Mouse (Mus musculus): Measurements from ENCODE around the gene Krt80. TPM values are rescaled to one million over a fixed set of nuclear protein-coding genes. Genes with fewer than 3 reads are reported as not detected.

The Krt80 gene
- total RNA-seq (2014; fragmentation: Nextera tagmentation) (not detected in 2 replicates), total RNA-seq (2017) (0.57 TPM in 1 of 2 replicates, not detected in the other)

DNA sequence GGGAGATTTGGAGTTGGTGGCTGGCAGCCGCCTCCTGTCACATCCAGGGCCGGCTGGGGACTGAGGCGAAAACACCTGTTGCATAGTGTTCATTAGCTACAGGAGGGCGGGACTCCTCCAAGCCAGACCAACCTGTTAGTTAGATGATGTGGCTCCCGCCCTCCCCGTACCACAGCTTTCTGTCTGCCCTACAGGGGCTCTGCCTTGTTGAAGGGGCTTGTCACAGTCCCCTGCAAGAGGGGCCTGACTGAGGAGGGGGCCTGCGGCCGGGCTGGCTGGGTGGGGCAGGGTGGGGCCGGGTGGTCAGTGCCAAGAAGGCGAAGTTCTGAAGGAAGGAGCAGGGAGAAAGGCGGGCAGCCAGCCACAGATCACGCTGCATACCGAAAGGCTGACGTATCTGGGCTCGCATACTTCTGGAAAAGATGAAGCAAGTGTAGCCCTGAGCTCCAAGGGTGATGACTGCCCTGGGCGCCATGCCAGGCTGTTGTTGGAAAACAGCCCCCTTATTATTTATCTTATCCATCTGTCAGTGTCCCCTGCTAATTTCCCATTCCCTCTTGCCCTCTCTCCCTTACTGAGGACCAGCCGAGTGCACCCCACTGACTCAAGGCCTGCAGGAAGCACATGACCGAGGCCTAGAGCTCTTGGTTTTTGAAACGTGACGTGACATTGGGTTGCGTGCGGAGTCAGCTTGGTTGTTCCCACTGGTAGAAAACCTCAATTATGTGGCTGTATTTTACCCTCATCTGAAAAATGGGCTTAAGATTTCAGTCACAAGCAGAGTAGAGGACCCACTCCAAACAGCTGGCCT is at the start of gene Krt80:
TSS of gene Krt80 (minus strand) at position 62 of the 811 bp plus-strand sequence.
- ATAC-seq (replicated peaks; ENCODE audit: low FRiP score, low TSS enrichment, poor library complexity, severe bottlenecking): no peak

DNA sequence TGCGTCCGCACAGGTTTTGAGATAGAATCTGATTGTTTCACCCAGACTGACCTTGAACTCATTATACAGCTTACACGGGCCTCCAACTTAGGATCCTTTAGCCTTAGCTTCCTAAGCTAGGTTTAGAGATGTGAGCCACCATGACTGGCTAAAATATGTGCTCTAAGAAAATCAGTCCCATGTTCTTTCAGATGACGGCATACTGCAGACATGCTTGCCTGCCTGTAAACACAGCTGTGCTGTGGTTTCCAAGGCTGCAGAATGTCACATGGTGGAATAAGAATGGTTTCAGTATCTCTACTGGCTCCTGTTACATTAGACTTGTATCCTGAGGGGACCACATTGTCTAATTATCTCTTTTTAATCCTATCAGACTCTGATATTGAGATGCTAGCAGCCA is 49.0 kb upstream of the Krt80 start:
- ATAC-seq (replicated peaks; ENCODE audit: low FRiP score, low TSS enrichment, poor library complexity, severe bottlenecking): no peak

DNA sequence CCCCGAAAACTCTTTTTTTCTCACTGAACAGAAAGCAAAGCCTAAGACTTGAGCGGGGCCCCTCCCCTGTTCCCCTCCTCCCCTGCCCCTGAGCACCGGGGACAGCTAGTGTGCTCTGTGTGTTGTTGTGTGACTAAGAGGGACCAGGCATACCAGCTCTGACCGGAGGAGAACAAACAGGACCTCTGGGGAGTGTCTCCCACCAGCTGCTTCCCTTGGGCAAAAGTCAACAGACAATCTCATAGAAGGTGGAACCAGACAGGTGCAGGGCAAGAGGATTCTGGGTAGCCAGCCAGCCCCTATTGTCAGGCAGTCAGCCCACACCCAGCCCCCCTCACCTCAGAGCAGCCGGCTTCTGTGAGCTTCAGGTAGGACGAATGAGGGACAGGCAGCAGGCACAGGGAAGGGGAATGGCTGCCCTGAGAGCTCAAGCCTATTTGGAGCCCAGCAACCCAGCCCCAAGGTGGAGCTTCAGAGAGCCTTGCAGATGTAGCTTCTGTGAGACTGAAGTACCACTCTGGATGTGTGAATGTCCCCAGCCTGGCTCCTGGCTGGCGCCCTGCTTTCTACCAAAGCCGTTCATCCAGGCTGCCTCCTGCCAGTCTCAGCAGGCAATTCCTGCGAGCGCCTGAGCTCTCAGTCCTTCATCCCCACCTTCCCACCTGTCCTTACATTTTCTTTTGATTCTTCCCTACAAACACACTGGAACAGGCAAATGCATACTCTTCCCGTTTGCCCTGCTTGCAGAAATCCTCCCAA is 45.0 kb upstream of the Krt80 start:
- ATAC-seq (replicated peaks; ENCODE audit: low FRiP score, low TSS enrichment, poor library complexity, severe bottlenecking): no peak

DNA sequence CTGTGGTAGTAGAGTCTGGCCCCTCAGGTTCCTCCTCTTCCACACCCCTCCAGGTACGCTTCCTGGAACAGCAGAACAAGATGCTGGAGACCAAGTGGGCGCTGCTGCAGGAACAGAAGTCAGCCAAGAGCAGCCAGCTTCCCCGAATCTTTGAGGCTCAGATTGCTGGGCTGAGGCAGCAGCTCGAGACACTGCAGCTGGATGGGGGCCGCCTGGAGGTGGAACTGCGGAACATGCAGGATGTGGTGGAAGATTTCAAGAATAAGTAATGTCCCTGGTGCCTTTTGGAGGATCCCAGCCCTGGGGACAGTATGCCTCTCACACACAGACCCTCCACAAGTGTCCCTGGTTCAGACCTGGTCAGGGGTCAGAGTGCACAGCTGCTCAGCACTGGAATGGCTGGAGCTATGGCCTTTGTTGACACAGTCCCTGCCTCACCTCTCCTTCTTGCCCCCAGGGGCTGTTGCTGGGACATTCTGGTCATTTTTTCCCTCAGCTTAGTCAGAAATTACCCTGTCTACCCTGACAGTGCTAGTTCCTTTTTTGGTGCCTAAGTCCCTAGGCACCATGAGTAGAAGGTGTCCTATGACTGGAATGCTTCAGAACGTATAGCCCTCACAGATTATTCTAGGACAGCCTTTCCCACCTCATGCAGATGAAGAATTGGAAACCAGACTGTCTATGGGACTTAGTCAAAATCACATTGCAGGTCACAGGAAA is 44.1 kb upstream of the Krt80 start:
- ATAC-seq (replicated peaks; ENCODE audit: low FRiP score, low TSS enrichment, poor library complexity, severe bottlenecking): no peak

DNA sequence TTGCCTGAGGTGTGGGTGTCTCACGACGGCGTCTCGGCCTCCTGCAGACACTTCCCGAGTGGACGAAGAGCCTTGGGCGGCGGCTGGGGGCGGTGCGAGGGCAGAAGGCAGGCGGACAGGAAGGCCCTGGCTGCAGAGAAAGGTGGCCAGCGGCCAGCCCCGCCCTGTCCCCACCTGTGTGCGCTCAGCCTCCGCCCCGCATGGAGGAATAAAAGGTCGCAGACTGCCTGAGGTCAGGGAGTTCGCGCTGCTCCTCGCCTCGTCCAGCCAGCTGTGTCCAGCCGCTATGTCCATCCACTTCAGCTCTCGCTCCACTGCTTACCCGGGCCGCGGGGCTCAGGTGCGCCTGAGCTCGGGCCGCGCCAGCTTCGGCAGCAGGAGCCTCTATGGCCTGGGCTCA is 42.2 kb upstream of the Krt80 start:
- no peak for ATAC-seq (replicated peaks; ENCODE audit: low FRiP score, low TSS enrichment, poor library complexity, severe bottlenecking)

DNA sequence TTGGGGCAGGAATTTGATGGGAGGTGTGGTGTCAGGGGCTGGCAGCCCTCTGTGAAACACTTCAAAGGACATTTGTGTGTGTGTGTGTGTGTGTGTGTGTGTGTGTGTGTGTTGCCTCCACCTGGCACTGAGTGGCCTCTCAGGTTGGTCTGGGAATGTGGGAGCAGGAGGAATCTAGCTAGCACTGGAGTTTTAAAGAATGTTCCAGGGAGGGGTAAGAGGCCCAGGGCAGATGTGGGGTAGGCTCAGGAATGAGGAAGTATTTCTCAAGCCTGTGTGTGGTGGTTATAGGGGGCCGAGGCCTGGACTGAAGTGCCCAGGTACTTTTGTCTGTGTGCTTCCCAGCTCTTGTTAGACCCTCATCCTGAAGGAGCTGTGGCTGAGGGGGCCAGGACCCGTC is 40.8 kb upstream of the Krt80 start, which contains the start of gene Krt7:
TSS of gene Krt7 (plus strand) at position 269 of the 400 bp plus-strand sequence.
- no peak for ATAC-seq (replicated peaks; ENCODE audit: low FRiP score, low TSS enrichment, poor library complexity, severe bottlenecking)

DNA sequence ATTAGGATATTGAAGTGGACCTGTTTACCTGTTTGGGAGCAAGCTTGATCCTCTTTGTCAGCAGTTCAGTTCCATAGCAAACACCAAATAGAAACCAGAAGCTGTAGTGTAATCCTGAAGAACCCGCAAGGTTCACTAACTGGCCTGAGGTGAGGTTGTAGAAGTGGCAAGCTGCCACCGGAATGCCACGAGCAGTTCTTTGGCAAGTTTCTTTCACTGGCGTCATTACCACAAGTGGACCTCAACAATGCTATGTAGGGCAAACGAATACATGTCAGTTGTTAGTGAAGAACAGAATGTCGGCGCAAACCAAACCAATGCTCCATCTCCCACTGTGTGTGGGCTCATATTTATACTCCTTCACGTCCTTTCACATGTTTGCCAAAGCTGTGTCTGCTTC is 28.3 kb upstream of the Krt80 start:
- ATAC-seq (replicated peaks; ENCODE audit: low FRiP score, low TSS enrichment, poor library complexity, severe bottlenecking): no peak

DNA sequence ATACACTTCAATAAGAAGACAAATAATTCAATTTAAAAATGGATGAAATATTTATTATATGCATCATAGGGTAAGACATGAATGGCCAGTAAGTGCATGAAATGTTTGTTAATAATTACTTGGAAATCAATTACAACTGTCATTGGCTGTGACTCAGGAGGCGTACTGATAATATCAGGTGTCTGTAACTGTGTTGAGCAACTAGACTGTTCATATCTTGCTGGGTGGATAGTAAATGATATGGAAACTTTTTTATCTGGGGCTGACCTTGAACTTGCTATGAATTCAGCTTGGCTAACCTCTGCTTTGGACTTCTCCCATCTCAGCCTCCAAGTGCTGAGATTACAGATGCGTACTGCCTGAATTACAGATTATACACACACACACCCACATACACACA is 27.7 kb upstream of the Krt80 start:
- no peak for ATAC-seq (replicated peaks; ENCODE audit: low FRiP score, low TSS enrichment, poor library complexity, severe bottlenecking)

DNA sequence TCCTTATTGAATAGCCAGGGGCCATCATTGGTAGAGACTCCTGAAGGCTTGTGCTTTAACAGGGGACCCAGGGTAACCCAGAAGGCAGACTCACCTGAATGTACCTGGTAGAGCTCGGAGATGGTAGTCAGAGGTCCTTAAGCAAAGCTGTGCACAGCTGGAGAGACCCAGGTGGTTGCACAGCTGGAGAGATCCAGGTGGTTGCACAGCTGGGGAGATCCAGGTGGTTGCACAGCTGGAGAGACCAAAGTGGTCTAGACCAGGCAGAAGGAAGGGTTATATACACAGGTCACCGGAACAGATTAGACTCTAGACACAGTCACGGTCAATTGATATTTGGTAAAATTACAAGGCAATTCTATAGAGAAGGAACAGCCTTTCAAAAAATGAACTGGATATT is 27.0 kb upstream of the Krt80 start:
- ATAC-seq (replicated peaks; ENCODE audit: low FRiP score, low TSS enrichment, poor library complexity, severe bottlenecking): no peak

DNA sequence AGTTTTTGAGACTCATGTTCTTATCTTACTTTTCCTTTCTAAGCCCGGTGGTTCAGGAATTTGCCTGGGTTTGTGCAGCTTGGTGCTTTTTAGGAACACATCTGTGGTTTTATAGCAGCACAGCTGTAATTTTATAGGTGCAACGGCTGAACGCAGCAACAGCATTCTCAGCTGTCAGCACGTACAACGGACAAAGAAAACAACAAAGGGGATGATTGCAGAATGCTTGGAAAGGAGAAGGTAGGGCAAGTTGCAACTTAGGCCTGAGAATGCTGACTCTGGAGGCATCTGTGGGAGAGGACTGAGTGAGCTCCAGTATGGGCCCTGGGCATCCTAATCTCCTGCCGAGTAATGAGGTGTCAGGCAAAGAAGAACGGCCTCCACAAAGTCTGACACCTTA is 26.5 kb upstream of the Krt80 start:
- ATAC-seq (replicated peaks; ENCODE audit: low FRiP score, low TSS enrichment, poor library complexity, severe bottlenecking): no peak

DNA sequence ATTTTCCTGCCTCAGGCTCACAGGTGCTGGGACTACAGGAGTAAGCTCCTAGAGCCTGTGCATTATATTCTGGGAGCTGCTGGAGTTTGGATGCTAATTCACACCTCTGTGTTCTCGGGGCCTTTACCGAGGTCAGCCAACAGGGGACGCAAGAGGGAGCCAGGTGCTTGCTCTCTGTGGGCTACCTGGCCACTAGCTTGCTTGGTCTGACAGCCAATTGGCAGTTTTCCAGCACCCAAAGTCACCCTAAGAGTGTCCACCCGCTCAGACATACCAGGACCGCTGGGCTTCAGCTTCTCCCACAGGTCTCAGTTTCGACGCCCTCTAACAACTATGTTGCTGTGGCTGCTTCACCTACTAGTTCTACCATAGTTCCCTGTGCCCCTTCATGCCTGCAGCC is 24.9 kb upstream of the Krt80 start:
- no peak for ATAC-seq (replicated peaks; ENCODE audit: low FRiP score, low TSS enrichment, poor library complexity, severe bottlenecking)

DNA sequence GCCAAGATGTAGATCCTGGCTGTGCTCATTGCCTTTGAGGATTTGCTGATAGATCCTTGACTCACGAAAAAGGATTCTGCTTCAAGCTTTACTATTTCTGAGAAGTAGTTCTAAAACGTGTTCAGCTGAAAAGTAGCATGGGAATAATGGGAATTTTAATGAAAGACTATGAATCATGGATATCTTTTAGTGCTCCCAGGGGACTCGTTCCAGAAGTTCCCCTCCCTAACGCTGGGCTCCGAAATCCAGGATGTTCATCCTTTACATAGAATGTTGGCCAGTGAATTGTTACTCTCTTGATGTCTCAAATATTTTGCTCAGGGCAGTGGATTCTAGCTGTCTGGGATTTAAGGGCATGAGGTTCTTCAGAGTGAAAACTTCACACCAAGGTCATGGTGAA is 22.3 kb upstream of the Krt80 start:
- no peak for ATAC-seq (replicated peaks; ENCODE audit: low FRiP score, low TSS enrichment, poor library complexity, severe bottlenecking)

DNA sequence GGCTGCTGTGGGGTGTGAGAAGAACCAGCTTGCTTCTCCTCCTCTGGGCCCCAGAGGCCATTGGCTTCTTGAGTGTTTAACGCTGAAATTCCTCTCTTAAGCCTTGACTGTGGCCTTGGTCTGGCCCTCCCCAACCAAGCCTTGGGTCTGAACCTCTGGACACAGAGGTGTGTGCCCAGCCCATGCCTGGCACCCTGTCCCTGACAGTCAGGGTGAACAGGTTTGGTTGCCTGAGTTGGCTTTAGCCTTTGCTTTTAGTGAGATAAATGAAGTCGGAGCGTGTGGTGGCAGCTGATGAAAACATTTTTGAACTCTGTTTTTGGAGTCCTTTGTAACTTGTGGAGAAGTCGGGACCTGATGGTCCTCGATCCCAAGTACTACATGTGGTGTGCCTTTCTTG is 20.2 kb upstream of the Krt80 start:
- no peak for ATAC-seq (replicated peaks; ENCODE audit: low FRiP score, low TSS enrichment, poor library complexity, severe bottlenecking)

DNA sequence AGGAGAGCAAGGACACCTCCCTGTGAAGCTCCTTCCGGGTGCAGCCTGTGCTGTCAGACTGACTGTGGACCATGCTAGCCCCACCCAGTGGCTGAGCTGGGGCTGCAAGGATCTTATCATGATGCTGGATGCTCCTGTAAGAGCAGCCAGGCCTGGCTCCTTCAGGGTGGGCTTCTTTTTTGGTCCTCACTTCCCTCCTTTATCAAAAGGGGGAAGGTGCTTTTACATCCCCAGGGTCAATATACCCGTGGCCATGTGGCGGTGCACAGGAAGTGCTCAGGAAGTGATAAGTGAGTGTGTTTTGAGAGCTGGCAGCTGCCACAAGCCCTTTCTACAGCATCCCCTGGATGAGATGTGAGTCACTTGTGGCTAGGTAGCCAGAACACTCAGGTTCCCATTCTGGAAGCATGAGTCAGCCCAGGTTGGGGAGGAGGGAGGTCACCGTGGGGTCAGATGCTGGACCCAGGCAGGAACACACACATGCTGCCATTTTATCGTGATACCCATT is 18.1 kb upstream of the Krt80 start:
- ATAC-seq (replicated peaks; ENCODE audit: low FRiP score, low TSS enrichment, poor library complexity, severe bottlenecking): peak; percentile 69

DNA sequence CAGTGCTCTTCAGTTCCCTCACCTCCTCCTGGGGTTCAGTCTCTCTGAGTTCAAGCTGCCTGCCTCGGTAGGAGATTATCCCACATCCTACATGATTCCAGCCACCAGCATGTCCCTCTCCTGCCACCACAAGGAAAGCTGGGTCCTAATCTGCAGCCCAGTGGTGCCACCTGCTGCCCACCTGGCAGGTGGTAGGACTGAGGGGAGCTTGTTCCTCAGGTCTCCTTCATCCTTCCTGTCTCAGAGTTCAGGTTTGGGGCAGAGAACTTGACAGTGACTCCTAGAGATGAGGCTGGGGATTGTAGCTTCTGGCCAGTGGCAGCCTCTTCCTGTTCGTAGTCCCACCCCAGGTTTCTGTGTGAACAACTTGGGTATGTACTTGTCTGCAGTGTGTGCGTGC is 17.2 kb upstream of the Krt80 start:
- no peak for ATAC-seq (replicated peaks; ENCODE audit: low FRiP score, low TSS enrichment, poor library complexity, severe bottlenecking)

DNA sequence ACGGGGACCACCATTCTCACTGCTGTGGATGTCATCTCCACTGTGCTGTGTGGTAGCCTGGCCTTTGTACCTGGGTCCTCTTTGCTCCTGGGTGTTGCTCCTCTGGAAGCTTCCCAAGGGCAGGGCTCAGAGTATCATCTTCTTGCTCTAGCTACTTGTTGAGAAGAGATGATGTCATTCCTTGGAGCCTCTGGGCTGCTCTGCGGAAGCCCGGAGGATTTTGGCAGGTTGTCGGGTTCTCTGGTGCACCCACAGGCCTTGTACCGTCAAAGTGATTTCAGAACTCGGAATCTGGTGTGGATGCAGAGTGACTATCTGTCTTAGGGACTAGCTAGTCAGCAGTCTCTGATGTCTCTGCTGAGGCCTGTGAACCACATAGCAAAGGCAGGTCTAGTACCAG is 15.1 kb upstream of the Krt80 start:
- ATAC-seq (replicated peaks; ENCODE audit: low FRiP score, low TSS enrichment, poor library complexity, severe bottlenecking): no peak

DNA sequence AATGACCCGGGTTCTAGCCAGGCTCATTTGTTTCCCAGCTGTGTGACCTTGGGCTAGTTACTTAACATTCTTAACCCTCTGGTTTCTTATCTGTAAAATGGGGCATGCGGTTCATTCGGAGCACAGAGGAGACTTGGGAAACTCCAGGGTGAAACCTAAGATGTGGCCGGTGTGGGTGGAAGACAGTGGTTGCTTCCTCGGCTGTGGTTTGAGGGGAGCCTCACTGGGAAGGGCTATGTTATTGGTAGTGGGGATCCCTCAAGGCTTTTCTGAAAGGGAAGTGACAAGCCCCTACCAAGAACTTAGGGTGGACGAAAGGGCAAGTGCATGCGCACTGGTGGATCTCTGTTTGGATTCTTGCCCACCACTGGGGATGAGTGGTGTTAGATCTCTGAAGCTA is 14.6 kb upstream of the Krt80 start:
- no peak for ATAC-seq (replicated peaks; ENCODE audit: low FRiP score, low TSS enrichment, poor library complexity, severe bottlenecking)

DNA sequence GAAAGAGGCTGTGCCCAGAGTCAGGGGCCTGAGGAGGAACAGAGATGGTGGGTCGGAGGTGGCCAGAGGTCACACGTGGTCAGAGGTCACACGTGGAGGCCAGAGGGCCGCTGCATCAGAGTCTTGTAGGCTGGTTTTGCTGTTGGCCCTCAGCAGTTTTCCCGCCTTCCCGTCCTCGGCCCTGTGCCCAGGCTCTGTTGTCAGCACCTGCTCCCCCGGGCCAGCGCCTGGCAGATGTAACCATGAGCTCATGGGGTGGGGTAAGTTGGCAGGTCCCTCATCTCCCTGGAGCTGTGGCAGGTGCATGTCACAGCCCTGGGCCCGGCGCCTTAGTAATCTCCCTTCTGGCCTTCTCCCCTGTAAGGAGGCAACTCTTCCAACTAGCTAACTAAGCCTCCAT is 12.8 kb upstream of the Krt80 start:
- ATAC-seq (replicated peaks; ENCODE audit: low FRiP score, low TSS enrichment, poor library complexity, severe bottlenecking): no peak

DNA sequence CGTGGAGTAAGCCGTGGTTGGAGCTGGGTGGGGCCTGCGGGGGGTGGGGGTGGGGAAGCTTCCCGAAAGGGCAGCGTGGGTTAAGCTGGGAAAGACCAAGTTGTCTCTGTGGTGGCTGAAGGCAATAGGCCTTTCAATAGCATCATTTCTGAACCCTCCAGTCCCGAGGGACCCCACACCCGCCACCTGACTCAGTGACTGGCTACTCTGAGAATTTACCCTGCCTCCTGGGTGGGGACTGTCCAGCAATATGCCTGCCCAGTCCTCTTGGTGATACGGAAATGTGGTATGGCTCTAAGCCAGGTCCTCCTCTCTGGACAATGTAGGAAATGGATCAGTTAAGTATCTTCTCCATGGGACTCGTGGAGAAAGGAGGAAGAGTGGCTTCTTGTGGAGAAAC is 11.8 kb upstream of the Krt80 start:
- ATAC-seq (replicated peaks; ENCODE audit: low FRiP score, low TSS enrichment, poor library complexity, severe bottlenecking): no peak

DNA sequence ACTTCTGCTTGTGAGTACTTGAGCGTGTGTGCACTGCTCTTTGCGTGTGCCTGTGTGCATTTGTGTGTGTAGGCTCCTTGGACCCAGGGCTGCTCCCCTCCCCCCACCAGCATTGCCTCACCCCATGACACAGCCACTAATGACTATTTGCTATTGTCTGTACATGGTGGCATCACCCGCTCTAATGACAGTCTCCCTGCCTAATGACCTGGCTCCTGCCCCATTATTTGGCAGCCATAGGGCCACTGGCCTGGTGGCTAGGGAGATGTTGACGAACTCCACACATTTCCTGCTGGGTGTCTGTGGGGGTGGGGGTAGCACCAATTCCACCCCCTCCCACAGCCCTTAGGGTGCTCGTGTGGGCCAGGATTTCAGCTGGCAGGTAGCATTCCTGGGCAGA is 8.7 kb upstream of the Krt80 start:
- ATAC-seq (replicated peaks; ENCODE audit: low FRiP score, low TSS enrichment, poor library complexity, severe bottlenecking): no peak

Data from megakaryocyte-erythroid progenitor cell, adult 5-6 weeks (primary cell).